8 mouse cellular contexts compared by ENCODE assay signal in genomic region chr19:8578293-8578969, GRCm38 (mm10). TPM values are rescaled to one million over a fixed set of nuclear protein-coding genes. Genes with fewer than 3 reads are reported as not detected.
DNase-seq lines count a peak whose midpoint lies in the region; ATAC-seq lines count a peak whose summit lies in the region.

No protein-coding gene starts in this region.

- DNase-seq in ES-CJ7 (ENCODE audit: low read depth, low spot score): peak; percentile 80
- peak; percentile 91 for DNase-seq in brain, adult 2 months (ENCODE audit: low read depth, low spot score)
- DNase-seq in heart, postnatal 10 days: peak; percentile 53 to 73
- peak; percentile 88 for DNase-seq in layer of hippocampus, adult 11-12 months (ENCODE audit: low spot score)
- DNase-seq in thymus, postnatal 10 days (ENCODE audit: low spot score in 2 of 2): peak; percentile 32 to 64

- no peaks in the 10 kb centered on the region for H3K27me3 ChIP-seq in liver, embryonic 15.5 days
- no peaks in the 10 kb centered on the region for H3K27me3 ChIP-seq in neural tube, embryonic 13.5 days

- peak; percentile 52; the same call in 1 of the 2 replicates for ATAC-seq in erythroblast, adult 5-6 weeks (replicated peaks; ENCODE audit: low FRiP score, poor library complexity, severe bottlenecking)
- ATAC-seq in liver, embryonic 15.5 days (ENCODE audit: insufficient read depth): 0 out of 2 replicates have a peak, but pooled peaks have one; percentile 25
- peak; percentile 85 for ATAC-seq in neural tube, embryonic 13.5 days (ENCODE audit: low read depth)

- H3K4me3 ChIP-seq in liver, embryonic 15.5 days (replicated peaks): no peak overlapping the region; the same call in 1 of the 2 replicates
- H3K4me3 ChIP-seq in neural tube, embryonic 13.5 days: peak overlapping the region; percentile 28

- H3K4me2 ChIP-seq in liver, embryonic 15.5 days: peak overlapping the region; percentile 56
- peak overlapping the region; percentile 58 for H3K4me2 ChIP-seq in neural tube, embryonic 13.5 days

- no peak overlapping the region for H3K27ac ChIP-seq in liver, embryonic 15.5 days (replicated peaks)
- no peak overlapping the region for H3K27ac ChIP-seq in neural tube, embryonic 13.5 days (replicated peaks)

- H3K4me1 ChIP-seq in liver, embryonic 15.5 days (replicated peaks): peaks cover 2% of the 10 kb centered on the region; the same call in 1 of the 2 replicates
- H3K4me1 ChIP-seq in neural tube, embryonic 13.5 days (replicated peaks): peaks cover 9% of the 10 kb centered on the region

- no peak overlapping the region for H3K9ac ChIP-seq in liver, embryonic 15.5 days
- H3K9ac ChIP-seq in neural tube, embryonic 13.5 days: peak overlapping the region; percentile 60

- 15% methylated on average over 24 of the region's 24 CpGs for WGBS in liver, embryonic 15.5 days (ENCODE audit: insufficient replicate concordance)
- 9% methylated on average over 24 of the region's 24 CpGs for WGBS in neural tube, embryonic 13.5 days

- intact Hi-C loops in heart, postnatal 10 days (cut with DNase I): loop anchor here (1.0 to 5.0 kb wide), 2 partner anchors 84 to 105 kb away; partner anchors contain the start of gene Chrm1

- no peaks in the 10 kb centered on the region for H3K36me3 ChIP-seq in liver, embryonic 15.5 days (replicated peaks)
- H3K36me3 ChIP-seq in neural tube, embryonic 13.5 days: no peaks in the 10 kb centered on the region

- H3K9me3 ChIP-seq in liver, embryonic 15.5 days (replicated peaks): no peaks in the 10 kb centered on the region
- H3K9me3 ChIP-seq in neural tube, embryonic 13.5 days: no peaks in the 10 kb centered on the region

RNA-seq across cellular contexts. Expression of gene Slc22a8, which starts 12.6 kb away (rescaled TPM):
- not detected in 2 replicates for total RNA-seq in erythroblast, adult 5-6 weeks (2015; ENCODE audit: low replicate concordance)
- total RNA-seq in erythroblast, adult 5-6 weeks (2017; ENCODE audit: low replicate concordance): not detected in 2 replicates
- under 1 TPM in 1 of 2 experiments, not detected in 1; 0.07 TPM for total RNA-seq in heart, postnatal 10 days (2021)
- 2.1 and 2.3 TPM in 2 replicates for polyA plus RNA-seq in liver, embryonic 15.5 days (2015; fragmentation: Nextera tagmentation; extraction: Ambion mirVana)
- polyA plus RNA-seq in neural tube, embryonic 13.5 days (2015; fragmentation: Nextera tagmentation; extraction: Ambion mirVana): 3.4 and 3.8 TPM in 2 replicates

RNA-seq across cellular contexts. Expression of gene Slc22a6, which starts 39.4 kb away (rescaled TPM):
- total RNA-seq in erythroblast, adult 5-6 weeks (2015; ENCODE audit: low replicate concordance): not detected in 2 replicates
- not detected in 2 replicates for total RNA-seq in erythroblast, adult 5-6 weeks (2017; ENCODE audit: low replicate concordance)
- not detected for total RNA-seq in heart, postnatal 10 days (2021)
- 0.02 TPM in 1 of 2 replicates, not detected in the other for polyA plus RNA-seq in liver, embryonic 15.5 days (2015; fragmentation: Nextera tagmentation; extraction: Ambion mirVana)
- polyA plus RNA-seq in neural tube, embryonic 13.5 days (2015; fragmentation: Nextera tagmentation; extraction: Ambion mirVana): 2.0 and 2.1 TPM in 2 replicates

Comparison
In these comparisons a context has a peak if more than half of its experiments do, and no peak if none do; other contexts are left out.
1. ATAC-seq: peak in every context shown above with its lines; median percentile 85 in neural tube, embryonic 13.5 days; 52 in erythroblast, adult 5-6 weeks; 25 in liver, embryonic 15.5 days.